Comparison of ENCODE assay signal across 13 mouse cellular contexts in genomic region chr11:58931576-58931975, GRCm38 (mm10). TPM values are rescaled to one million over a fixed set of nuclear protein-coding genes. Genes with fewer than 3 reads are reported as not detected.
DNase-seq lines count a peak whose midpoint lies in the region; ATAC-seq and TF ChIP-seq lines count a peak whose summit lies in the region.
"Had no signal": no experiment of that assay in that cellular context is flagged by ENCODE, and none has a peak within 500 bp of the region (broad histone marks: within the 10 kb centered on the region; RNA-seq: fewer than 3 reads in every experiment).

No protein-coding gene starts in this region.

- peak; percentile 24; the same call in 1 of the 2 replicates for ATAC-seq in stomach, postnatal 0 days (ENCODE audit: low FRiP score, low TSS enrichment)
- ATAC-seq: forebrain, embryonic 15.5 days had no signal

- no peak overlapping the region for H3K27ac ChIP-seq in kidney, adult 2 months (ENCODE audit: insufficient read depth, low read depth, low read length)
- H3K27ac ChIP-seq in thymus, adult 2 months (ENCODE audit: control insufficient read depth, insufficient read depth, low read length): no peak overlapping the region
- H3K27ac ChIP-seq in stomach, postnatal 0 days (replicated peaks): no peak overlapping the region
- H3K27ac ChIP-seq: forebrain, embryonic 15.5 days had no signal

- peaks cover under 1% of the 10 kb centered on the region; the same call in 1 of the 2 replicates for H3K36me3 ChIP-seq in kidney, adult 2 months (ENCODE audit: control insufficient read depth, insufficient read depth, low read length)
- peaks cover 21% of the 10 kb centered on the region for H3K36me3 ChIP-seq in thymus, adult 2 months (ENCODE audit: control insufficient read depth, insufficient read depth, low read length)
- peaks cover 18% of the 10 kb centered on the region for H3K36me3 ChIP-seq in stomach, postnatal 0 days (ENCODE audit: control insufficient read depth, insufficient read depth, low read length)

- TF ChIP-seq EP300 in stomach, postnatal 0 days (optimal IDR thresholded peaks at IDR 0.05): no peak

- TF ChIP-seq POLR2A in kidney, adult 2 months (IDR thresholded peaks at IDR 0.05; ENCODE audit: low read depth, low read length): no peak
- TF ChIP-seq POLR2A in thymus, adult 2 months (IDR thresholded peaks at IDR 0.05; ENCODE audit: control insufficient read depth, extremely low read depth, insufficient read depth, low read length, poor library complexity): no peak
- TF ChIP-seq POLR2A in brain, embryonic 14.5 days (IDR thresholded peaks at IDR 0.05; ENCODE audit: borderline replicate concordance, extremely low read depth, insufficient read depth, insufficient read length, poor library complexity, severe bottlenecking): no peak

- no peak for DNase-seq in kidney, adult 2 months
- no peak for DNase-seq in kidney, postnatal 25 days
- DNase-seq in thymus, postnatal 4 days: peak; percentile 57
- no peak for DNase-seq in thymus, adult 2 months
- no peak for DNase-seq in brain, embryonic 14.5 days (ENCODE audit: low read depth)
- DNase-seq in stomach, postnatal 0 days (ENCODE audit: low spot score): peak; percentile 29
- DNase-seq in embryo, embryonic 11 days: no peak
- DNase-seq in right cerebral cortex, postnatal 36 days (ENCODE audit: low spot score in 2 of 2): no peak
- DNase-seq: cerebellum, postnatal 14 days; kidney, postnatal 10 days; lung, postnatal 10 days had no signal

- no peak overlapping the region for H3K4me2 ChIP-seq in stomach, postnatal 0 days (replicated peaks; ENCODE audit: low read depth)
- H3K4me2 ChIP-seq: forebrain, embryonic 15.5 days had no signal

- H3K9ac ChIP-seq in stomach, postnatal 0 days (ENCODE audit: low read length): no peak overlapping the region
- H3K9ac ChIP-seq: forebrain, embryonic 15.5 days had no signal

- no peak overlapping the region for H3K4me3 ChIP-seq in kidney, adult 2 months (ENCODE audit: insufficient read depth, low read depth, low read length)
- no peak overlapping the region for H3K4me3 ChIP-seq in thymus, adult 2 months (ENCODE audit: control insufficient read depth, insufficient read depth, low read length)
- no peak overlapping the region for H3K4me3 ChIP-seq in stomach, postnatal 0 days (ENCODE audit: low read depth, low read length)
- H3K4me3 ChIP-seq: forebrain, embryonic 15.5 days had no signal

- H3K27me3 ChIP-seq in kidney, adult 2 months (replicated peaks; ENCODE audit: control insufficient read depth, insufficient read depth, low read length): no peaks in the 10 kb centered on the region
- H3K27me3 ChIP-seq in thymus, adult 2 months (ENCODE audit: control insufficient read depth, insufficient read depth, low read length): no peaks in the 10 kb centered on the region
- no peaks in the 10 kb centered on the region for H3K27me3 ChIP-seq in stomach, postnatal 0 days (ENCODE audit: control insufficient read depth, insufficient read depth, low read length)
- H3K27me3 ChIP-seq: forebrain, embryonic 15.5 days had no signal

- 0 out of 2 replicates have a peak, but pooled peaks have one; percentile 21 for TF ChIP-seq CTCF in kidney, adult 2 months (conservative IDR thresholded peaks at IDR 0.05; ENCODE audit: insufficient read depth, insufficient read length, low read depth, low read length)
- TF ChIP-seq CTCF in thymus, adult 2 months (IDR thresholded peaks at IDR 0.05; ENCODE audit: borderline replicate concordance, control insufficient read depth, extremely low read depth, insufficient read depth, low read length, poor library complexity): no peak
- TF ChIP-seq CTCF in brain, embryonic 14.5 days (IDR thresholded peaks at IDR 0.05; ENCODE audit: borderline replicate concordance, extremely low read depth, insufficient read depth, insufficient read length): peak; percentile 18; the same call in 1 of the 2 replicates
- peak; percentile 60 for TF ChIP-seq CTCF in stomach, postnatal 0 days (IDR thresholded peaks at IDR 0.05; ENCODE audit: low read depth)

- H3K4me1 ChIP-seq in kidney, adult 2 months (ENCODE audit: control insufficient read depth, insufficient read depth, low read length): peaks cover 19% of the 10 kb centered on the region; the same call in 1 of the 2 replicates
- H3K4me1 ChIP-seq in thymus, adult 2 months (replicated peaks; ENCODE audit: control insufficient read depth, insufficient read depth, low read length): peaks cover 6% of the 10 kb centered on the region; the same call in 1 of the 2 replicates
- no peaks in the 10 kb centered on the region for H3K4me1 ChIP-seq in stomach, postnatal 0 days (replicated peaks; ENCODE audit: control insufficient read depth, insufficient read depth)

- WGBS in kidney, adult 2 months: 42% methylated on average over 4 of the region's 4 CpGs
- 77% methylated on average over 4 of the region's 4 CpGs for WGBS in thymus, adult 2 months
- 52% methylated on average over 4 of the region's 4 CpGs for WGBS in stomach, postnatal 0 days

- H3K9me3 ChIP-seq in stomach, postnatal 0 days (ENCODE audit: control insufficient read depth, low read length): no peaks in the 10 kb centered on the region
- H3K9me3 ChIP-seq: forebrain, embryonic 15.5 days had no signal

RNA-seq across cellular contexts. Expression of gene Rnf187, which starts 7.1 kb away (rescaled TPM):
- polyA plus RNA-seq in kidney, adult 2 months (2012; rRNA removed): 251 and 307 TPM in 2 replicates
- polyA plus RNA-seq in thymus, adult 2 months (2012; rRNA removed): 335 and 488 TPM in 2 replicates
- polyA plus RNA-seq in brain, embryonic 14.5 days (2012; rRNA removed): 664 and 715 TPM in 2 replicates
- 136 and 140 TPM in 2 replicates for polyA plus RNA-seq in stomach, postnatal 0 days (2015; fragmentation: Nextera tagmentation; extraction: Ambion mirVana)

RNA-seq across cellular contexts. Expression of gene Btnl10, which starts 13.9 kb away (rescaled TPM):
- 0.27 and 0.31 TPM in 2 replicates for polyA plus RNA-seq in kidney, adult 2 months (2012; rRNA removed)
- 0.11 TPM in 2 replicates for polyA plus RNA-seq in thymus, adult 2 months (2012; rRNA removed)
- 0.01 and 0.04 TPM in 2 replicates for polyA plus RNA-seq in brain, embryonic 14.5 days (2012; rRNA removed)
- polyA plus RNA-seq in stomach, postnatal 0 days (2015; fragmentation: Nextera tagmentation; extraction: Ambion mirVana): 0.04 TPM in 1 of 2 replicates, not detected in the other
- polyA plus RNA-seq: embryonic facial prominence, embryonic 14.5 days; forebrain, embryonic 15.5 days had no signal

RNA-seq across cellular contexts. Expression of gene Hist3h2ba, which starts 17.1 kb away (rescaled TPM):
- 3.0 and 5.3 TPM in 2 replicates for polyA plus RNA-seq in kidney, adult 2 months (2012; rRNA removed)
- polyA plus RNA-seq in thymus, adult 2 months (2012; rRNA removed): 47.2 and 96.5 TPM in 2 replicates
- 726 and 1,077 TPM in 2 replicates for polyA plus RNA-seq in brain, embryonic 14.5 days (2012; rRNA removed)
- 7.5 and 8.9 TPM in 2 replicates for polyA plus RNA-seq in stomach, postnatal 0 days (2015; fragmentation: Nextera tagmentation; extraction: Ambion mirVana)

RNA-seq across cellular contexts. Expression of gene Hist3h2a, which starts 22.9 kb away (rescaled TPM):
- polyA plus RNA-seq in kidney, adult 2 months (2012; rRNA removed): 29.0 and 29.5 TPM in 2 replicates
- polyA plus RNA-seq in thymus, adult 2 months (2012; rRNA removed): 45.9 and 51.0 TPM in 2 replicates
- polyA plus RNA-seq in brain, embryonic 14.5 days (2012; rRNA removed): 120 and 164 TPM in 2 replicates
- polyA plus RNA-seq in stomach, postnatal 0 days (2015; fragmentation: Nextera tagmentation; extraction: Ambion mirVana): 18.7 and 19.1 TPM in 2 replicates

RNA-seq across cellular contexts. Expression of gene Trim17, which starts 22.9 kb away (rescaled TPM):
- polyA plus RNA-seq in kidney, adult 2 months (2012; rRNA removed): 0.34 and 0.48 TPM in 2 replicates
- 0.31 and 0.47 TPM in 2 replicates for polyA plus RNA-seq in thymus, adult 2 months (2012; rRNA removed)
- polyA plus RNA-seq in brain, embryonic 14.5 days (2012; rRNA removed): 2.1 and 2.2 TPM in 2 replicates
- 0.05 and 0.08 TPM in 2 replicates for polyA plus RNA-seq in stomach, postnatal 0 days (2015; fragmentation: Nextera tagmentation; extraction: Ambion mirVana)

Comparison
In these comparisons a context has a peak if more than half of its experiments do, and no peak if none do; other contexts are left out.
1. DNase-seq: peak in thymus, postnatal 4 days (single experiment) and stomach, postnatal 0 days (single experiment); none in kidney, adult 2 months (single experiment), kidney, postnatal 25 days (0 of 2), thymus, adult 2 months (single experiment), brain, embryonic 14.5 days (single experiment), embryo, embryonic 11 days (single experiment) and right cerebral cortex, postnatal 36 days (0 of 2).